Mouse (Mus musculus) adrenal gland, postnatal 36 days (tissue): ENCODE data around the gene Mon1a. TPM values are rescaled to one million over a fixed set of nuclear protein-coding genes. Genes with fewer than 3 reads are reported as not detected.

Source experiments
- DNase-seq, 2 experiments: peaks; one replicate each; pipeline ENCODE4 v3.0.0; 2021; ENCODE audit warnings: mixed read lengths in 1 of 2
- long read RNA-seq, 2 experiments: library from polyadenylated mRNA; stranded (forward); transcript quantifications; one replicate each; pipeline ENCODE4 v2.0.0; 2021; ENCODE audit warnings: borderline sequencing depth in 2 of 2
- total RNA-seq, 2 experiments: library from RNA; stranded (reverse); gene quantifications; 2 replicates each; pipeline ENCODE4 v1.2.3; 2021

The Mon1a gene
- 10 to 100 TPM; 17.7 to 19.8 TPM for total RNA-seq
- long read RNA-seq, experiment 1, transcript Mon1a-201 (6 exons, 2,042 nt): major isoform, 15 of 27 reads
- long read RNA-seq, experiment 1, partial matches to known transcripts: 10 of 27 reads
- long read RNA-seq, experiment 1, other reads (novel, unspliced or antisense): 2 of 27 reads
- long read RNA-seq, experiment 2, transcript Mon1a-201 (6 exons, 2,042 nt): major isoform, 9 of 9 reads
- long read RNA-seq, experiment 2, partial matches to known transcripts: 0 of 9 reads
- long read RNA-seq, experiment 2, other reads (novel, unspliced or antisense): 0 of 9 reads

DNA sequence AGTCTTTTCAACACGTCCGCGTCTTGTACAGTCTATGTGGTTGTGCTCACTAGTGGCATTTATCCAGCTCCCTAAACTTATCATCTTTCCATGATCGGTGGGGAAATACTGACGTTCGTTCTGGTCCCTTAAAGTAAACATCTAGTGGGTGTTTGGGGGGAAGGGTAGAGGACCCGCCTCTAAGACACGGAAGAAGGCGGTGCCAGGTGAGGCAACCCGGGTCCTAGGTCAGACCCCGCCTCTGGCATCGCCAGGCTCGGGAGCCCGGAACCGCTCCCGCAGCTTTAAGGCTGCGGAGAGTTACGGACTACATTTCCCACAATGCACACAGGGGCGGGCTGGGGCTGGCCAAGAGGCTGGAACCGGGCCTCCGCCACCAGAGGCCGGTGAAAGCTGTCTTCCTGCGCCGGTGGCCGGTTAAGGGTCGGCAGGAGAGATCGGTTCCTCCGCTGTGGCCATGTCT is at the start of gene Mon1a:
Gene Mon1a (plus strand): TSS at position 348 of the 463 bp plus-strand sequence.
- DNase-seq: peak; percentile 94 to 95

DNA sequence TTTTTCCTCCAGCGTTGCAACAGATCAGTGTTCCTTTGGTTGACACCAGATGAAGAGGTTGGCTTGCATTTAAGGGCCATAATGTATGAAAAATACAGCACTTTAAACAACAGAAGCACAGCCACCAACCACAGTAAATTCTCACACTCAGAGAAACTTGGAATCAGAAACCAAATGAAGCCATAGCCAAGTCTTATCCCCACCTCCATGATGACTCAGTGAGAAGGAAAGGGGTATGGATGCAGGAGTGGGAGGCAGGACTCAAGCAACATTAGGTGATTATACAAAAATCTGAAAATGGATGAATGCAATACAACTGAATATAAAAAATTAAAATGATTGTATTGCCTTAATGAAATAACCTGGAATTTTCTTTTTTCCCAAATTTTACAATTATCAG is 49.1 kb upstream of the Mon1a start:
- no peak for DNase-seq

DNA sequence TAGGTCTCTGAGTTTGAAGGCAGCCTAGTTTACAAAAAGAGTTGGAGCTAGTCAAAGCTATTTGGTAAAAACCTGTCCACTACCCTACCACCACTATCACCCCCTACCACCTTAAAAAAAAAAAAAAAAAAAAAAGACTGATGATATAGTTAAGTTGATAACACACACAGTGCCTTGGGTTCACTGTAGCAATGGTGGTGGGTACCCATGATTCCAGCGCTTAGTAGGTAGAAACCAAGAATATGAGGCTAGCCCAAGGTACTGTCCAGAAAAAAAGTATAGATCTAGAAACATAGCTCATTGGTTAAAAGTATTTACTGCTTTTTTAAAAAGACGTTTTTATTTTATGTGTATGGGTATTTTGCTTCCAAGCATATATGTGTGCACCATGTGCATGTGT is 45.2 kb upstream of the Mon1a start:
- no peak for DNase-seq

DNA sequence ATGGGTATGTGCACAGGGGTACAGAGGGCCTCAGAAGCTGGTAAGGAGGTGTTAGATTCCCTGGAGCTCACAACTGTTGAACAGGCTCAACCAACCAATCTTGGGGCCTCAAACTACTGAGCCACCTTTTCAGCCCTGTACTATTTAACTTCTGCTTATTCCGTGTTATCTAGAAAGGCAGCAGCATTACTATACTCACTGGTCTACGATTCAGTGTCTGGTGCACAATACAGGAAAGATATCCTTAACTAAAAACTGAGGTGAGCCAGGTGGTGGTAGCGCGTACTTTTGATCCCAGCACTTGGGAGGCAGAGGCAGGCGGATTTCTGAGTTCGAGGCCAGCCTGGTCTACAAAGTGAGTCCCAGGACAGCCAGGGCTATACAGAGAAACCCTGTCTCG is 39.0 kb upstream of the Mon1a start:
- DNase-seq: no peak

DNA sequence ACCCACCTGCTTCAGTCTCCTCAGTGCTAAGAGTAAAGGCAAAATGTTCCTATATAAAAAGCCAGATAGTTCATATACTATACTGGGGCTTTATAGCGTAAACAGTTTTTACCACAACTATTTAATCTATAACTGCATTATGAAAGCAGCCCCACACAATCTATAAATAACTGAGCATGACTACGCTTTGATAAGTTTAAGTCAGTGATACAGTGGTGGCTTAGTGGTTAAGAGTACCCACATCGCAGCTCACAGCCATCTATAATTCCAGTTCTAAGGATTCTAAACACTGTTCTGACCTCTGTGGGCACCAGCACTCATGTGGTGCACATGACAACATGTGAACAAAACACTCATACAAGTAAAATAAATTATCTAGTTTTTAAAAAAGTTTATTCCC is 29.6 kb upstream of the Mon1a start:
- DNase-seq: no peak

DNA sequence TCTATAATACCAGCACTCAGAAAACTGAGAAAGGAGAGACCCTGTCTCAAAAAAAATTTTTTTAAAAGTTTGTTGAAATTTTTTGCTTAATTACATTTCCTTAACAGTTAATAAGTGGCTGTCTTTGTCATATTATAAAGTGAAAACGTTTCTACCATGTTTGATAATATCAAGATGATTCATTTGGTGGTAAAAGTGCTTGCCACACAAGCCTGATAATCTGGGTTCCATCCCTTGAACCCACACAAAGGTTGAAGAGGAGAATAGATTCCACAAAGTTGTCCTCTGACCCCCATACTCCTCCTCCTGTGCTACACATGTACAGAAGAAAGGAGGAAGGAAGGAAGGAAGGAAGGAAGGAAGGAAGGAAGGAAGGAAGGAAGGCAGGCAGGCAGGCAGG is 23.5 kb upstream of the Mon1a start:
- DNase-seq: no peak

DNA sequence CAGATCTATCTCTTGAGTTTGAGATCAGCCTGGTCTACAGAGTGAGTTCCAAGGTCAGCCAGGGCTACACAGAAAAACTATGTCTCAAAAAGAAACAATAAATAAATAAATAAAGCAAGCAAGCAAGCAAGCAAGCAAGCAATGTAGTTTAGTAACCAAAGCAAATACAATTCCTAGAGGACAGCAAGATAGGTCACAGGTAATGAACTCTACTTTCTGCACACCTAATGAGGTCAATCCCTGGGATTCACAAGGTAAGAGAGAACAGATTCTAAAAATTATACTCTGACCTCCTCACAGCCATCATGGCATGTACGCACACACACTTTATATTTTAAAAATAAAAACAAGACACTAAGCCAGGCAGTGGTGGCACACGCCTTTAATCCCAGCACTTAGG is 21.9 kb upstream of the Mon1a start:
- no peak for DNase-seq

DNA sequence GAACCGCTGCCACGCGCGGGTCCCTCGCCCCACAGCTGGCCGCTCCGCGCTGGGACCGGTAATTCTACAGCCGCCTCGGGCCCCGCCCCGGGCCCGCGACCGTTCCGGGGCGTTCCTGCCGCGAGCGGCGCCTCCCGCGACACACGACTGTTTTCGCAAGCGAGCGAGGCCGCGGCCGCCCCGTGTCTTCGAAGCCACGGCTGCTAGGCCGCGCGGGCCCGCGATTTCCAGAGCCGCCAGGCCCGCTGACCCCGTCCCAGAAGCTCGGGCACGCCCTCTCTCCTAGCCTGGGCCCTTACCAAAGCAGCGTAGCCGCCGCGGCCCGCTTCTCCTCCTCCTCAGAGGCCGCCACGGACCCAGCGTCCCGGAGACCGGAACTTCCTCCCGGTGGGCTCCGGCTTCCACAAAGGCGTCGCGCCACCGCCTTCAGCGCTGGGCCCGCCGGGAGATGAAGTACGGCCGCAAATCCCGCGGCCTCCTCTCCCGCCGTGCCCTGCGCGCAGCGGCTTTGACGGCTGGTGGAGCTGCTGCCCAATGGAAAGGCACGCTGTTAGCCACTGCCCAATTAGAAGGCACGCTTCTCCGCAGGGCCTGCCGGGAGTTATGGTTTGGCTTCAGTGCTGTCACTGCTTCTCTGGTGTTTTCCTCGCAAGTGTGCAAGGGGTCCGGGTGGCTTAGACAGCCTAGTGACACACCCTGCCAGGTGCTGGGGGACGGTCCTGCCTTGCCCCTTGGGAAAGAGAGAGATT is 15.4 kb upstream of the Mon1a start:
- DNase-seq: peak; percentile 96

DNA sequence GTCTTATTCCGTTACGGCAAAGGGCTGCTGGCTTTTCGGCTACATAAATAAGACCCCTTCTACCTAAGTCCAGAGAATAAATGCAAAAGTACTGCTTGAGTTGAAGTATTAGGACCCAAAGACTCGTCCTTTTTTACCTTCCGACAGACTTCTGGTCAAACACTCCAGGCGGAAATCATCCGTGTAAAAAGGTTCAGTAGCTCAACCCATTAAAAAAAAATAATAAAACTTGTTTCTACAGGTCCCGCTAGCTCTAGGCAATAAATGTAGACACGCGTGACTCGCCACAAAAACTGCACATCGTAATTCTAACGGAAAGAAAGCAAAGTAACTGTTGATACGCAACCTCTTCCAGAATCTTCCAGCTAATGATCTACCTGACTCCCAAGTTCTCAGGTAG is 14.8 kb upstream of the Mon1a start, which contains the start of gene Rbm6:
Gene Rbm6 (minus strand): TSS at position 101 of the 400 bp plus-strand sequence.
- DNase-seq: no peak

DNA sequence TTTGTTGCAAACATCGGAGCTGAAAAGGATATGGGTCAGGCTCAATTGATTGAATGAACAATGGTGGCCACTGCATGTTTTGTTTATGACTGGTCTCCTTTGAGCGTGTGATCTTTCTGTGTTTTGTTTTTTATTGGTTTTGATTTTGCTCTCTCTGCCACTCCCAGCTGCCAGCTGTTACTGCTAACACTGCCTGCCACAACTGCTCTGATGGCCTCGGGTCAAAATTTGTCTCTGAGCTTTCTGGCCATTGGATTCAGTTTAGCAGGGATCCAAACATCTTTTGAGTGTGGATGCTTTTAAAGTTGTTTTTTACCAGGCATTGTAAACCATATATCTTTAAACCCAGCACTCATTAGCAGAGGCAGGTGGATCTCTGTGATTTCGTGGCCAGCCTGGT is 7.5 kb upstream of the Mon1a start:
- DNase-seq: no peak

DNA sequence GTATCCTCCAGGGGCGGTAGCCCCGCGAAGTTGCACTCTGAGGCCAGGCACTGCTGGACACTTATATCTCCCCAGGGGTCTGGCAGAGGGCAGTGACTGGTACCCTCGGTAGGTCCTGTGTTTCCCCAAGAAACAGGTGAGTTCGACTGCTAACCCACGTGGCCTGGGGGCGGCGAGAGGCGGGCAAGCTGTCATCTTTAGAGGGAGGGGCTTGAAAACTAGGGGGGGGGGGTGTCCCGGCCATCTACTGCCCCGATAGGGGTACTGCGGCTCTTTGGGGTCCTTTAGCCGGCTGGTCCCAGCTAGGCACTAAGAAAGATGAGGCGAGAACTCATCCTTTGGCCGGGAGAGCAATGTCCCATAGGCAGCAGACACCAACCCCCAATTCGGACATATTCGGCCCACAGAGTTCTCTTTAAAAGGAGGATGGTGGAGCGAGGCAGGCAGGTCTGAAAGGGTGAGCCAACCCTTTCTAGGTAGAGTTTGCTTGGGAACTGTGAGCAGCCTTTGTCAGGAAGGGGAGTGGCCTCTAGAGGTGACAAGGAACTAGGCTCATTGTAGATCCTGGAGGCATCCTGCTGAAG is 408 bp downstream of the Mon1a start:
- DNase-seq: peak; percentile 15 to 33

DNA sequence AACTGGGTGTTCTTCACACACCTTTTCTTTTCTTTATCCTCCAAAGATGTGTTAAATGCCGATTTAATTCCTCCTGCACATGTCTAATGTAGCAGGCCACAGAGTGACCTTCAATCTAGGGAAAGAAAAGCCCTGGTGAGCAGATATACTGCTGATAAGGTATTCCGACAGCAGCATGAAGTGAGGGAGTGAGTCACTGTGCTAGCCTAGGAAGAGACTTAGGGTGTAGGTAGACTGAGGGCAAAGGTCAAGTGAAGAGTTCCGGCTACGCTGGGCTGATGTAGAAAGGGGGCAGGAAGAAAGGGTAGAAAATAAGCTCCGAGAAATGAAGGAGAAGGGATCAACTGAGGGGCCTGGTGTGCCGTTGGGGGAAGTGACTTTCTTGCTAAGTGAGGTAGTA is 2.3 kb downstream of the Mon1a start:
- no peak for DNase-seq

DNA sequence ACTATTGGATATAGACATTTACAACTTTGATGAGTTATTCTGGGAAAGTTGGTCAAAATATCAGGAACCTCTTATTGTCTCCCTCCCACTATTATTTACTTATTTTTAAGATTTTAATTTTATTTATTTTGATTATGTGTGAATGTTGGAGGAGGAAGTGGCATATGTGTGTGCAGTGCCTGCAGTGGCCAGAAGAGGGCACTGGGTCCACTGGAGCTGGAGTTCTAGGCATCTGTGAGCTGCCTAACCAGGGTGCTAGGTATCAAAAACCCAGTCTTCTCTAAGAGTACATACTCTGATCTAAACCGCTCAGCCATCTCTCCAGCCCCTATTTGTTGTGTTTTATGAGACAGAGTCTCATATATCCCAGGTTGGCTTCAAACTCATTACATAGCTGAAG is 3.1 kb downstream of the Mon1a start:
- DNase-seq: no peak

DNA sequence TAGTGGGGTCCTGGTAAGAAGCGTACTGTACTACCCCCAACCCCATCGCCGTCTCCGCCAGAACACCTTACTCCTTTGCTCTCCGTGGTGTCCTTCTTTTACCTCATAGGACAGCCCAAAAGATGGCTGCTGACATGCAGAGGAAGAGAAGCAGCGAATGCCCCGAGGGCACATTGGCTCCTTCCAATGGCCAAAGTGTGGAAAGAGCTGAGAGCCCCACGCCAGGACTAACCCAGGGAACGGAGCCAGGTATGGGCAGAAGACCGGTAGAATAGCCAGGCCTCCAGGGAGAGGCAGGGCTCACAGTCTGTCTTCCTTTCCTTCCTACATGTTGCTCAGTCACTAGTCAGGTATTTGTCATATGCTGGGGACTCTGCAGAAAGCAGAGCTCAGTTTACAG is 10.6 kb downstream of the Mon1a start:
- peak in 1 of 2 experiments; percentile 44 for DNase-seq

DNA sequence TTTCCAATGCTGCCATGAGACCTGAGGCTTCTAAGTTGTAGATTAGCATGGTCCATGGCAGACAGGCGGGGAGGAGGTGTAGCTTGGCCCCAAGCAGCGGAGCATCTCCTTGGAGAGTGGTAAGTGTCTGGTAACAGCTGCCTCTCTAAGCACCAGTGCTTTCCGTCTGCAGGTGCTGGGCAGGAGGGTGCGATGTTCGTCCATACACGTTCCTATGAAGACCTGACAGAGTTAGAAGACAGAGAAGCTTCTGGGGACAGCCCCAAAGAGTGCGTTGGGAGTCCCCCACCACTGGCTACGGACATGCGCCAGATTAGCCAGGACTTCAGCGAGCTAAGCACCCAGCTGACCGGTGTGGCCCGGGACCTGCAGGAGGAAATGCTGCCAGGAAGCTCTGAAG is 11.9 kb downstream of the Mon1a start:
- no peak for DNase-seq

DNA sequence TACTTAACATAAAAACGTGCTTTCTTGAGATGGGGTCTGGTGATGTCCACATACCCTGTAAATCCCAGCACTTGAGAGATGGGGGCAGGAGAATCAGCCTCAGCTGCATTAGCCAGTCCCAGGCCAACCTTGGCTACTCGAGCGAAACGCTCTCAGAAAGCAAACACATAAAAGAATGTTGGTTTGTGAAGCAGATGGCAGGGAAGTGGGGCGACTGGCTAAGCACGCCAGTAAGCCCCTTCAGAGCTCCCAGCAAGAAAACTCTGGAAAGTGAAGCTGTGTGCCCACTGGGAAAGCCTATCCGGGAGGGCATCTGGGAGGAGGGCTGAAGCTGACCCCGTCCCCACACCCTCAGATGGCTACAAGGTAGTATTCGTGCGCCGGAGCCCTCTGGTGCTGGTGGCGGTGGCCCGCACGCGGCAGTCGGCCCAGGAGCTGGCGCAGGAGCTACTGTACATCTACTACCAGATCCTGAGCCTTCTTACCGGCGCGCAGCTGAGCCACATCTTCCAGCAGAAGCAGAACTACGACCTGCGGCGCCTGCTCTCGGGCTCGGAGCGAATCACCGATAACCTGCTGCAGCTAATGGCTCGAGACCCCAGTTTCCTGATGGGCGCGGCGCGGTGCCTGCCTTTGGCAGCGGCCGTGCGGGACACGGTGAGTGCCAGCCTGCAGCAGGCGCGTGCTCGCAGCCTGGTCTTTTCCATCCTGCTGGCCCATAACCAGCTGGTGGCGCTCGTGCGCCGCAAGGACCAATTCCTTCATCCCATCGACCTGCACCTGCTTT is 13.1 kb downstream of the Mon1a start:
- peak; percentile 62 to 78 for DNase-seq

DNA sequence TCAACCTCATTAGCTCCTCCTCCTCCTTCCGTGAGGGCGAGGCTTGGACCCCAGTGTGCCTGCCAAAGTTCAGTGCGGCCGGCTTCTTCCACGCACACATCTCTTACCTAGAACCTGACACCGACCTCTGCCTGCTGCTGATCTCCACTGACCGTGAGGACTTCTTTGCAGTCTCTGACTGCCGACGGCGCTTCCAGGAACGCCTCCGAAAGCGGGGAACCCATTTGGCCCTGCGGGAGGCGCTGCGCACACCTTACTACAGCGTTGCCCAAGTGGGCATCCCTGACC is 13.6 kb downstream of the Mon1a start:
- DNase-seq: no peak

DNA sequence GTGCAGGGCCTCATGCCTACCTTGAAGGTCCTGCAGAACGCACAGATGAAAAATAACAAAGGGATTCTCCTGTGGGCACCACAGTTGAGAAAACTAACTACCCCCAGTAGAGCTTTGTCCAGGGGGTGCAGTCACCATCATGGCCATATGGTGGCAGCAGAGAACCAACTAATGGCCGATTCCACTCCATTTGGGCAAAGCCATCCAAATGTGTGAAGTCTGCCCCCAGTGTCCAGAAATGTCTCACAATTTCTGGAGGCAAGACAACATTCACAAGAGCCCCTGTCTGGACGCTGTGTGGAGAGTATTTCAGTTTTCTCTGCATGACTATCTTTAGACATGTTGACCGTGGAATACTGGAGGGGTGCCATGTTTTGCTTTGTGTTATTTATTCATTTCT is 16.8 kb downstream of the Mon1a start:
- peak; percentile 87 to 89 for DNase-seq

DNA sequence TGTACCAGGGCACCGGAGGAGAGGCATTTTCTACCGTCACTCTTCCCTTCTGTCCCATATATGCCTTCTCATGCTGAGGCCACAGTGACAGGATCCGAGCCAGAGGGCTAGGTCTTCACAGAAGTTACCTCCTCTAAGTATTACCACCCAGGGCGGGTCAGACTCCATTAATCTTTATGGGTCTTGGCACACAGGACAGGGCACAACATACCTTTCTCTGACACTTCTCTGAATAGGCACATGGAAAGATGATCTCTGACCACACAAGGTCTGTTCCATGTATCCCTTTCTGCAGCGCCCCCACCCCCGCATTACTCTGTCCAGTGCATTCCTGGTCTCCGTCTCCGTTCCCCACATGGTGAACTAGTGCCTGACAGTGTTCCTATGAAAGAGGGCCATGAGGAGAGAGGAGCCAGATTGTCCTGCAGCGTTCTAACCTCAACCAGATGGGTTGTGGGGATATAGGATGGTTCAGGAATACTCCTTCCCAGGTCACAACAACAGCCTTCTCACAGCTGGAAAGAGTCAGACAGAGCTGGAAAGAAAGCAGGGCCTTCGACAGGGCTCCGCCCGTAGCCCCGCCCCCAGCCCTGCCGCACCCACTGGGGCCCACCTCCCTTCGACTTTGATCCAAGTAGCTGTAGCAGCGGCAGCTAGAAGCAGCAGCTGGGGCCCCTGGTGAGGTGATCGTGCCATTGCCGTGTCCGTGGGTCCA is 18.5 kb downstream of the Mon1a start, which contains the start of gene Mst1r:
Gene Mst1r (plus strand): TSS at position 622 of the 715 bp plus-strand sequence.
- peak; percentile 89 to 94 for DNase-seq

DNA sequence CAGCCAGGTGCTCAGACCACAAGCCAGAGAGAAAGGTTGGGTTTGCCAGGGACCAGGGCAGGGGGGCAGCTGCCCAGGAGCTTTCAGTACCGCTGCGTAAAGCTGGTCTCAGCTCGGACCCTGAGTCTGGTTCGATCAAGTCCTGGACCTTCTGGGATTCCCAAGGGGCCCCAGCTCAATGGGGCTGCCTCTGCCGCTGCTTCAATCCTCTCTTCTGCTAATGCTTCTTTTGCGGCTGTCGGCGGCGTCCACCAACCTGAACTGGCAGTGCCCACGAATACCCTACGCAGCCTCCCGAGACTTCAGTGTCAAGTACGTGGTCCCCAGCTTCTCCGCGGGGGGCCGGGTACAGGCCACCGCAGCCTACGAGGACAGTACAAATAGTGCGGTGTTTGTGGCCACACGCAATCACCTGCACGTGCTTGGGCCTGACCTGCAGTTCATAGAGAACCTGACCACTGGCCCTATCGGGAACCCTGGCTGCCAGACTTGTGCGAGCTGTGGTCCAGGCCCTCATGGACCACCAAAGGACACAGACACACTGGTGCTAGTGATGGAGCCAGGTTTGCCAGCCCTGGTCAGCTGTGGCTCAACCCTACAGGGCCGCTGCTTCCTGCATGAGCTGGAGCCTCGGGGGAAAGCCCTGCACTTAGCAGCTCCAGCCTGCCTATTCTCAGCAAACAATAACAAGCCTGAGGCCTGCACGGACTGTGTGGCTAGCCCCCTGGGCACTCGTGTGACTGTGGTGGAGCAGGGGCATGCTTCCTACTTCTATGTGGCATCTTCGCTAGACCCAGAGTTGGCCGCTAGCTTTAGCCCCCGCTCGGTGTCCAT is 19.2 kb downstream of the Mon1a start:
- DNase-seq: peak; percentile 15 to 25

DNA sequence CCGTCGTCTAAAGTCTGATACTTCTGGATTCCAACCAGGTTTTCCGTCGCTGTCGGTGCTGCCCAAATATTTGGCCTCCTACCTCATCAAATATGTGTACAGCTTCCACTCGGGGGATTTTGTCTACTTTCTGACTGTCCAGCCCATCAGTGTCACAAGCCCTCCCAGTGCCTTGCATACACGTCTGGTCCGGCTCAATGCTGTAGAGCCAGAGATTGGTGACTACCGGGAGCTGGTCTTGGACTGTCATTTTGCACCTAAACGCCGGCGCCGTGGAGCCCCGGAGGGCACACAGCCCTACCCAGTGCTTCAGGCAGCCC is 19.8 kb downstream of the Mon1a start:
- peak in 1 of 2 experiments; percentile 17 for DNase-seq
